Mouse (Mus musculus): ENCODE data around the gene Racgap1.

Racgap1 gene

GRCm38 (mm10) chr15:99589704-99590103 is 61.8 kb downstream of the Racgap1 start:
- no peak for DNase-seq

- DNase-seq, result no peak
Measured at GRCm38 (mm10) chr15:99589237-99589636, 62.2 kb downstream of the Racgap1 start.

- DNase-seq, result peak in 1 of 2 experiments; percentile 37
Measured at GRCm38 (mm10) chr15:99586525-99586924, 64.9 kb downstream of the Racgap1 start.

- DNase-seq, result no peak
Measured at GRCm38 (mm10) chr15:99585741-99586140, 65.7 kb downstream of the Racgap1 start.

GRCm38 (mm10) chr15:99584407-99585202 is 66.9 kb downstream of the Racgap1 start:
- peak; percentile 21 to 54 for DNase-seq

GRCm38 (mm10) chr15:99583463-99584344 is 67.8 kb downstream of the Racgap1 start:
- peak; percentile 50 to 63 for DNase-seq

GRCm38 (mm10) chr15:99578802-99579485 is 72.5 kb downstream of the Racgap1 start, which contains the start of gene Aqp2:
Aqp2 (plus strand) TSS chr15:99579055.
- peak; percentile 10 to 65 for DNase-seq

Data from kidney, postnatal 25 days (tissue).